Mouse (Mus musculus) midbrain, postnatal 0 days (tissue): ENCODE results near the gene Tas2r134. TPM values are rescaled to one million over a fixed set of nuclear protein-coding genes. Genes with fewer than 3 reads are reported as not detected.
A peak's percentile ranks its signal among the peaks of the same experiment; 100 is the strongest.

Experiments
- ATAC-seq: fragments of 200-750 bp; cut with Nextera tagmentation; 2 replicates; pipeline ENCODE4 v1.8.0; 2017; ENCODE audit warnings: moderate number of reproducible peaks, mild to moderate bottlenecking, moderate TSS enrichment, moderate library complexity; ENCODE audit not compliant: low FRiP score
- DNase-seq: peaks from one replicate; pipeline ENCODE4 v3.0.0-alpha.2; 2015; ENCODE audit warnings: low spot score
- H3K27ac ChIP-seq: fragments of 300-500 bp; sonication (generic); 2 replicates; pipeline ENCODE4 v1.5.1; 2014; ENCODE audit warnings: low read depth, mild to moderate bottlenecking, low read length, mixed read lengths
- H3K27me3 ChIP-seq: fragments of 300-500 bp; sonication (generic); 2 replicates; pipeline ENCODE4 v1.6.1; 2014; ENCODE audit warnings: low read length, control low read depth, mixed read lengths; ENCODE audit not compliant: insufficient read depth
- H3K36me3 ChIP-seq: fragments of 300-500 bp; sonication (generic); 2 replicates; pipeline ENCODE4 v1.6.1; 2014; ENCODE audit warnings: low read length, control low read depth, mixed read lengths; ENCODE audit not compliant: insufficient read depth
- H3K4me1 ChIP-seq: fragments of 300-500 bp; sonication (generic); 2 replicates; pipeline ENCODE4 v1.6.1; 2014; ENCODE audit warnings: mild to moderate bottlenecking, control low read depth, antibody characterized with exemption, low read length, mixed read lengths; ENCODE audit not compliant: insufficient read depth
- H3K4me2 ChIP-seq: fragments of 300-500 bp; sonication (generic); 2 replicates; pipeline ENCODE4 v1.6.1; 2014; ENCODE audit warnings: low read depth, mild to moderate bottlenecking, low read length, mixed read lengths; ENCODE audit not compliant: poor library complexity, severe bottlenecking
- H3K4me3 ChIP-seq: fragments of 300-500 bp; sonication (generic); 2 replicates; pipeline ENCODE4 v1.5.1; 2014; ENCODE audit warnings: low read depth, mild to moderate bottlenecking, low read length, moderate library complexity
- H3K9ac ChIP-seq: fragments of 300-500 bp; sonication (generic); replicated peaks from 2 replicates; pipeline ENCODE4 v1.6.1; 2014; ENCODE audit warnings: mild to moderate bottlenecking, low read length, moderate library complexity, mixed read lengths; ENCODE audit not compliant: poor library complexity, severe bottlenecking
- H3K9me3 ChIP-seq: fragments of 300-500 bp; sonication (generic); 2 replicates; pipeline ENCODE4 v1.6.1; 2016; ENCODE audit warnings: low read length, control low read depth
- CTCF ChIP-seq: IDR thresholded peaks from 2 replicates; pipeline ENCODE4 v1.5.1; 2016; ENCODE audit warnings: antibody characterized with exemption, mild to moderate bottlenecking
- WGBS: fragments of 180-500 bp; shearing (Covaris S2); extraction: QIAGEN DNeasy Blood & Tissue Kit; methylation state at CpG from one replicate; pipeline ENCODE4 v1.1.7; 2014; 5-methylcytosine and 5-hydroxymethylcytosine counted together
- polyA plus RNA-seq: library from polyadenylated mRNA; unstranded; fragments of >200 nt; fragmentation: Nextera tagmentation; extraction: Ambion mirVana; gene quantifications from 2 replicates; pipeline ENCODE4 v1.2.1, GENCODE M21; 2015
- total RNA-seq: library from RNA; depleted of rRNA; stranded (reverse); fragments of >200 nt; gene quantifications from 2 replicates; pipeline ENCODE4 v1.2.3, GENCODE M21; 2014

Gene Tas2r134
- total and polyA plus RNA-seq, 2 experiments from 2014 or later = not detected

GRCm38 (mm10) chr2:51641635-51642034 lies 14.3 kb downstream of the Tas2r134 start:
- Histone ChIP-seq H3K27me3 (no peaks in the 10 kb centered on the region), H3K4me3 (no peak overlapping the region), H3K36me3 (no peaks in the 10 kb centered on the region), H3K9ac (no peak overlapping the region), H3K4me2 (no peak overlapping the region), H3K27ac (no peak overlapping the region), H3K4me1 (no peaks in the 10 kb centered on the region), H3K9me3 (no peaks in the 10 kb centered on the region)
- no peak for DNase-seq
- 92% methylated on average over 7 of the region's 7 CpGs for WGBS
- TF ChIP-seq CTCF = no peak
- no peak for ATAC-seq

GRCm38 (mm10) chr2:51643244-51644139 lies 16.2 kb downstream of the Tas2r134 start:
- no peaks in the 10 kb centered on the region for H3K4me1 ChIP-seq
- ATAC-seq (no peak), DNase-seq (peak; percentile 47)
- H3K9ac ChIP-seq = no peak overlapping the region
- H3K27me3 ChIP-seq = no peaks in the 10 kb centered on the region
- 67% methylated on average over 7 of the region's 7 CpGs for WGBS
- H3K4me3 ChIP-seq = no peak overlapping the region
- no peaks in the 10 kb centered on the region for H3K36me3 ChIP-seq
- H3K27ac ChIP-seq = no peak overlapping the region
- H3K4me2 ChIP-seq = no peak overlapping the region
- TF ChIP-seq CTCF = no peak
- H3K9me3 ChIP-seq = no peaks in the 10 kb centered on the region

- ATAC-seq (no peak), DNase-seq (no peak)
- H3K4me3 ChIP-seq = no peak overlapping the region
- no peak for TF ChIP-seq CTCF
- no peaks in the 10 kb centered on the region for H3K9me3 ChIP-seq
- 92% methylated on average over 3 of the region's 3 CpGs for WGBS
- H3K9ac ChIP-seq = no peak overlapping the region
- H3K27me3 ChIP-seq = no peaks in the 10 kb centered on the region
- H3K27ac ChIP-seq = no peak overlapping the region
- H3K36me3 ChIP-seq = no peaks in the 10 kb centered on the region
- no peaks in the 10 kb centered on the region for H3K4me1 ChIP-seq
- no peak overlapping the region for H3K4me2 ChIP-seq
Measured at GRCm38 (mm10) chr2:51647972-51648371, 20.7 kb downstream of the Tas2r134 start.

GRCm38 (mm10) chr2:51649887-51650286 lies 22.6 kb downstream of the Tas2r134 start:
- H3K4me2 ChIP-seq = no peak overlapping the region
- H3K27ac ChIP-seq = no peak overlapping the region
- H3K4me3 ChIP-seq = no peak overlapping the region
- no peak overlapping the region for H3K9ac ChIP-seq
- no peaks in the 10 kb centered on the region for H3K36me3 ChIP-seq
- no peaks in the 10 kb centered on the region for H3K9me3 ChIP-seq
- DNase-seq (no peak), ATAC-seq (no peak)
- no peaks in the 10 kb centered on the region for H3K27me3 ChIP-seq
- WGBS = 80% methylated on average over 1 of the region's 1 CpGs
- H3K4me1 ChIP-seq = no peaks in the 10 kb centered on the region
- TF ChIP-seq CTCF = no peak

GRCm38 (mm10) chr2:51652086-51652485 lies 24.8 kb downstream of the Tas2r134 start:
- Histone ChIP-seq H3K4me3 (no peak overlapping the region), H3K9me3 (no peaks in the 10 kb centered on the region), H3K36me3 (no peaks in the 10 kb centered on the region), H3K4me1 (no peaks in the 10 kb centered on the region), H3K27ac (no peak overlapping the region), H3K4me2 (no peak overlapping the region), H3K27me3 (no peaks in the 10 kb centered on the region), H3K9ac (no peak overlapping the region)
- ATAC-seq (no peak), DNase-seq (no peak)
- TF ChIP-seq CTCF = no peak
- WGBS = 96% methylated on average over 10 of the region's 10 CpGs

- H3K27ac ChIP-seq = no peak overlapping the region
- no peaks in the 10 kb centered on the region for H3K4me1 ChIP-seq
- WGBS = 72% methylated on average over 3 of the region's 3 CpGs
- no peaks in the 10 kb centered on the region for H3K36me3 ChIP-seq
- H3K9ac ChIP-seq = no peak overlapping the region
- no peak for TF ChIP-seq CTCF
- ATAC-seq = no peak
- H3K27me3 ChIP-seq = no peaks in the 10 kb centered on the region
- no peak overlapping the region for H3K4me3 ChIP-seq
- no peaks in the 10 kb centered on the region for H3K9me3 ChIP-seq
- no peak overlapping the region for H3K4me2 ChIP-seq
- DNase-seq = peak; percentile 28
Measured at GRCm38 (mm10) chr2:51657684-51658083, 30.4 kb downstream of the Tas2r134 start.
